Mouse (Mus musculus): ENCODE measurements at regions not wholly inside any gene's neighbourhood (a gene's known extent, or its start where the extent isn't known, plus 50 kb on each side); places are given as distances from the start of the nearest gene placed in this dataset.

DNA sequence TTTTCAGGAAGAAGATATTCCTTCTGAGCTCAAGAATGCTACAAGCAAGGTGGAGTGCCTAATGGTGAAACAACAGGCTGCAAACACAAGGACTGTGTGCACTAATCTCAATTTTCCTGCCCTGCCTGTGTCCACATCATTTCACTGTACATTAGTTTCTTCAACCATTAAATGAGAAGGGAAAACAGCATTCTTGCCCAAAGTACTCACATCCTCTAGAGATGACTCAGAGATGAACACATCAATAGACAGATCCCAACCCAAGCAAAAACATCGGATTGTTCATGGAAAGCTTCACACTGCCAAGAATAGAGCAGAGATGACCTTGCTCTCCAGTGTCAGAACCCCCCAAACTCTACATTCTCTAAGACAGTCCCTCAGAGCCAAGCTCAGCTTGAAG, 886.8 kb downstream of the Diaph3 start:
- TF ChIP-seq CTCF (IDR thresholded peaks at IDR 0.05; ENCODE audit: low read depth, low read length) = no peak
- no peak for TF ChIP-seq GATA1 (IDR thresholded peaks at IDR 0.05; ENCODE audit: borderline replicate concordance, low read length)
- no peak for TF ChIP-seq POLR2AphosphoS5 (IDR thresholded peaks at IDR 0.05; ENCODE audit: insufficient replicate concordance, low read depth, low read length)
- no peak for TF ChIP-seq TAL1 (conservative IDR thresholded peaks at IDR 0.05; ENCODE audit: low read depth, low read length)
- no peak for TF ChIP-seq GATA2 (IDR thresholded peaks at IDR 0.05; ENCODE audit: borderline replicate concordance, low read depth, low read length)
